Mouse (Mus musculus): ENCODE results near the gene Gm7849.
"Not testable (repeated sequence)": the region's sequence is repeated elsewhere in the genome, so short reads cannot be mapped to it uniquely, and the experiment has no call there.

Gene Gm7849

GRCm38 (mm10) chr8:21456460-21456859 lies at the start of gene Gm7849:
Gene Gm7849, minus strand, starts transcription at chr8:21456560.
- ATAC-seq (ENCODE audit: insufficient number of reproducible peaks, low FRiP score, low TSS enrichment), result not testable (repeated sequence)

GRCm38 (mm10) chr8:21427111-21427510 lies 29.2 kb downstream of the Gm7849 start, which contains the start of gene Defa36:
Gene Defa36, plus strand, starts transcription at chr8:21427411.
- ATAC-seq (ENCODE audit: insufficient number of reproducible peaks, low FRiP score, low TSS enrichment), result not testable (repeated sequence)

Measured in cerebellum, adult (tissue).